Mouse (Mus musculus): ENCODE measurements around the gene Rabgap1l. TPM values are rescaled to one million over a fixed set of nuclear protein-coding genes. Genes with fewer than 3 reads are reported as not detected.

Rabgap1l gene
- total and polyA plus RNA-seq, 3 experiments, result 12.9 to 325 (median 302) TPM

GRCm38 (mm10) chr1:160209844-160210243, 583.2 kb downstream of the Rabgap1l start:
- H3K27me3 ChIP-seq (ENCODE audit: insufficient read depth, low read length), result no peaks in the 10 kb centered on the region
- H3K36me3 ChIP-seq (replicated peaks), result peaks cover 46% of the 10 kb centered on the region
- H3K4me1 ChIP-seq (ENCODE audit: insufficient read depth, low read depth, low read length), result peaks cover 44% of the 10 kb centered on the region
- TF ChIP-seq GATA2 (IDR thresholded peaks at IDR 0.05; ENCODE audit: borderline replicate concordance, low read depth, low read length), result no peak
- TF ChIP-seq CTCF (IDR thresholded peaks at IDR 0.05; ENCODE audit: low read depth, low read length), result no peak
- TF ChIP-seq GATA1 (IDR thresholded peaks at IDR 0.05; ENCODE audit: borderline replicate concordance, low read length), result no peak
- no peak for TF ChIP-seq POLR2AphosphoS5 (IDR thresholded peaks at IDR 0.05; ENCODE audit: insufficient replicate concordance, low read depth, low read length)
- no peak for TF ChIP-seq TAL1 (conservative IDR thresholded peaks at IDR 0.05; ENCODE audit: low read depth, low read length)
- no peaks in the 10 kb centered on the region for H3K9me3 ChIP-seq (replicated peaks)
- peak overlapping the region; percentile 36; the same call in 1 of the 2 replicates for H3K4me3 ChIP-seq (ENCODE audit: low read depth, low read length)
- DNase-seq (ENCODE audit: low spot score), result no peak
- no peak for ATAC-seq (ENCODE audit: extremely low read depth, insufficient number of reproducible peaks, low FRiP score, poor library complexity, severe bottlenecking)

- DNase-seq (ENCODE audit: low spot score) (no peak), ATAC-seq (ENCODE audit: extremely low read depth, insufficient number of reproducible peaks, low FRiP score, poor library complexity, severe bottlenecking) (no peak)
- Histone ChIP-seq H3K27me3 (ENCODE audit: insufficient read depth, low read length) (no peaks in the 10 kb centered on the region), H3K4me3 (ENCODE audit: low read depth, low read length) (no peak overlapping the region), H3K9me3 (replicated peaks) (no peaks in the 10 kb centered on the region), H3K4me1 (ENCODE audit: insufficient read depth, low read depth, low read length) (peaks cover 35% of the 10 kb centered on the region), H3K36me3 (replicated peaks) (peaks cover 76% of the 10 kb centered on the region)
- no peak for TF ChIP-seq CTCF (IDR thresholded peaks at IDR 0.05; ENCODE audit: low read depth, low read length)
- TF ChIP-seq POLR2AphosphoS5 (IDR thresholded peaks at IDR 0.05; ENCODE audit: insufficient replicate concordance, low read depth, low read length), result no peak
- no peak for TF ChIP-seq GATA2 (IDR thresholded peaks at IDR 0.05; ENCODE audit: borderline replicate concordance, low read depth, low read length)
- TF ChIP-seq TAL1 (conservative IDR thresholded peaks at IDR 0.05; ENCODE audit: low read depth, low read length), result no peak
- no peak for TF ChIP-seq GATA1 (IDR thresholded peaks at IDR 0.05; ENCODE audit: borderline replicate concordance, low read length)
These were observed 587.5 kb downstream of the Rabgap1l start for GRCm38 (mm10) chr1:160205486-160205885.

GRCm38 (mm10) chr1:160195337-160195663, 597.7 kb downstream of the Rabgap1l start:
- peaks cover 25% of the 10 kb centered on the region for H3K4me1 ChIP-seq (ENCODE audit: insufficient read depth, low read depth, low read length)
- H3K36me3 ChIP-seq (replicated peaks), result peaks cover 40% of the 10 kb centered on the region
- peaks cover 17% of the 10 kb centered on the region for H3K27me3 ChIP-seq (ENCODE audit: insufficient read depth, low read length)
- DNase-seq (ENCODE audit: low spot score), result no peak
- no peaks in the 10 kb centered on the region for H3K9me3 ChIP-seq (replicated peaks)
- ATAC-seq (ENCODE audit: extremely low read depth, insufficient number of reproducible peaks, low FRiP score, poor library complexity, severe bottlenecking), result no peak
- TF ChIP-seq GATA2 (IDR thresholded peaks at IDR 0.05; ENCODE audit: borderline replicate concordance, low read depth, low read length) (no peak), GATA1 (IDR thresholded peaks at IDR 0.05; ENCODE audit: borderline replicate concordance, low read length) (no peak), TAL1 (conservative IDR thresholded peaks at IDR 0.05; ENCODE audit: low read depth, low read length) (no peak), CTCF (IDR thresholded peaks at IDR 0.05; ENCODE audit: low read depth, low read length) (no peak), POLR2AphosphoS5 (IDR thresholded peaks at IDR 0.05; ENCODE audit: insufficient replicate concordance, low read depth, low read length) (no peak)
- H3K4me3 ChIP-seq (ENCODE audit: low read depth, low read length), result peak overlapping the region; percentile 91

DNA sequence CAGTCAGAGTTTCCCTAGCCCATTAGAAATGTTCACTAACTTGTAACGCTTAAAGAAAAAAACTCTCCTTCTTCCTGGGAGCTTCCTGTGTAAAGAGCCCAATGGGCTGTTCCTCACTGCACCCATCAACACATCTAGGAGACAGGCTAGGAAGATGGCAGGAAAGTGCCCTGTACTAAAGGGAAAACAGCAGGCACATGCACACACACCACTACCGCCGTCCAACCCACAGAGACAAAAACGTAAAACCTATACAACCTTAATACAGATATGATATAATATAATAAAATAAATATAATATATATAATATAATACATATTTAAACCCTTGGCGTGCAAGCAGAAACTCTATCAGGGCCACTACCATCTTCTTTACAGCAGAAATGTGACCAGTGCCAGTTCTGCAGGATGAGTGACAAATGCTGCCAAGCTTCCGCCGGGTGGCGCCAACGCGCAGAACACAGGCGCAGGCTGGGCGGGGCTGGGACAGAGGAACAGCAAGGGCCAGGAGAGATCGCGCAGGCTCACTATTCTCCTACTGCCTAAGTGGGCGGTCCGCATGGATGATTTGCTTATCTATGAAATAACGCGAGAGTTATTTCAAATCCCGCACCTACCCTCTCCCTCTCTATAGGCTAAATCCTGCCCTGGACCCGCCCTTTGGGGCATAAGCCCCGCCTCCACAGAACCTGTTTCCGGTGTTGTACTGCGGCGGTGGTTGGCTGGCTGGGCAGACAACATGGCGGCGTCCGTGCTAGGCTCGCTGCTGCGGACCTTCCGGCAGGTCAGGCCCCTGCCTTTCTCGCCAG, 598.3 kb downstream of the Rabgap1l start, which contains the start of gene Mrps14:
TSS of gene Mrps14 (plus strand) at position 687 of the 808 bp plus-strand sequence.
- H3K4me3 ChIP-seq (ENCODE audit: low read depth, low read length), result peak within 1 kb of the TSS; percentile 91
- H3K4me1 ChIP-seq (ENCODE audit: insufficient read depth, low read depth, low read length), result peaks cover 25% of the 10 kb centered on the region
- no peaks in the 10 kb centered on the region for H3K9me3 ChIP-seq (replicated peaks)
- peak; percentile 89 for DNase-seq (ENCODE audit: low spot score)
- peak; percentile 97 for ATAC-seq (ENCODE audit: extremely low read depth, insufficient number of reproducible peaks, low FRiP score, poor library complexity, severe bottlenecking)
- TF ChIP-seq TAL1 (conservative IDR thresholded peaks at IDR 0.05; ENCODE audit: low read depth, low read length), result no peak
- TF ChIP-seq CTCF (IDR thresholded peaks at IDR 0.05; ENCODE audit: low read depth, low read length), result 0 out of 2 replicates have a peak, but pooled peaks have one; percentile 19
- H3K36me3 ChIP-seq (replicated peaks), result peaks cover 35% of the 10 kb centered on the region
- peaks cover 17% of the 10 kb centered on the region for H3K27me3 ChIP-seq (ENCODE audit: insufficient read depth, low read length)

DNA sequence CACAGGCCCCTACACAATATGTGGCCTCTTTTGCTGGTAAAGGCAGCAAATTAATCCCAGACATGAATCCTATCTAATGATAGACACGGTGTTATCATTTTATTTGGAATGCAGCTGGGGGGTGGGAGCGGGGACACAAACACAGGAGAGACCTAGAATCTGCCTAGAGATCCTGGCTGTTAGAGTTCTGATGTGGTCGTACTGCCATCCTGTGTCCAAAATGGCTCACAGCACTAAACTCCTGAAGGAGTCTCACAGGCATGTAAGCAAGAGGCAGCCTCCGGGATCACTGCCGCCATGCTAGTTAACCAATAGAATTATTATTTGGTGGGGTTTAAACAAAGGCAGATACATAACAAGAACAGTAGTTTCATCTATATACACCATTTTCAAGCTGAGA, 608.5 kb downstream of the Rabgap1l start:
- peaks cover 42% of the 10 kb centered on the region for H3K27me3 ChIP-seq (ENCODE audit: insufficient read depth, low read length)
- H3K4me3 ChIP-seq (ENCODE audit: low read depth, low read length), result no peak overlapping the region
- no peak for TF ChIP-seq GATA1 (IDR thresholded peaks at IDR 0.05; ENCODE audit: borderline replicate concordance, low read length)
- no peak for TF ChIP-seq CTCF (IDR thresholded peaks at IDR 0.05; ENCODE audit: low read depth, low read length)
- no peak for TF ChIP-seq TAL1 (conservative IDR thresholded peaks at IDR 0.05; ENCODE audit: low read depth, low read length)
- no peak for TF ChIP-seq POLR2AphosphoS5 (IDR thresholded peaks at IDR 0.05; ENCODE audit: insufficient replicate concordance, low read depth, low read length)
- no peak for TF ChIP-seq GATA2 (IDR thresholded peaks at IDR 0.05; ENCODE audit: borderline replicate concordance, low read depth, low read length)
- ATAC-seq (ENCODE audit: extremely low read depth, insufficient number of reproducible peaks, low FRiP score, poor library complexity, severe bottlenecking) (no peak), DNase-seq (ENCODE audit: low spot score) (no peak)
- H3K9me3 ChIP-seq (replicated peaks), result no peaks in the 10 kb centered on the region
- H3K4me1 ChIP-seq (ENCODE audit: insufficient read depth, low read depth, low read length), result 0 out of 2 replicates have a peak, but pooled peaks cover under 1% of the 10 kb centered on the region
- H3K36me3 ChIP-seq (replicated peaks), result no peaks in the 10 kb centered on the region

- Histone ChIP-seq H3K4me3 (ENCODE audit: low read depth, low read length) (no peak overlapping the region), H3K4me1 (ENCODE audit: insufficient read depth, low read depth, low read length) (0 out of 2 replicates have a peak, but pooled peaks cover 2% of the 10 kb centered on the region), H3K27me3 (ENCODE audit: insufficient read depth, low read length) (peaks cover 33% of the 10 kb centered on the region), H3K9me3 (replicated peaks) (no peaks in the 10 kb centered on the region), H3K36me3 (replicated peaks) (no peaks in the 10 kb centered on the region)
- DNase-seq (ENCODE audit: low spot score) (no peak), ATAC-seq (ENCODE audit: extremely low read depth, insufficient number of reproducible peaks, low FRiP score, poor library complexity, severe bottlenecking) (no peak)
- TF ChIP-seq TAL1 (conservative IDR thresholded peaks at IDR 0.05; ENCODE audit: low read depth, low read length) (no peak), GATA2 (IDR thresholded peaks at IDR 0.05; ENCODE audit: borderline replicate concordance, low read depth, low read length) (no peak), CTCF (IDR thresholded peaks at IDR 0.05; ENCODE audit: low read depth, low read length) (no peak), GATA1 (IDR thresholded peaks at IDR 0.05; ENCODE audit: borderline replicate concordance, low read length) (no peak), POLR2AphosphoS5 (IDR thresholded peaks at IDR 0.05; ENCODE audit: insufficient replicate concordance, low read depth, low read length) (no peak)
These were observed 611.8 kb downstream of the Rabgap1l start for GRCm38 (mm10) chr1:160181216-160181615.

Measured in G1E (cell line).